Mouse (Mus musculus): ENCODE data around the gene Aprt.

- no peak for TF ChIP-seq GATA1 (IDR thresholded peaks at IDR 0.05; ENCODE audit: borderline replicate concordance, low read length)
- no peak for TF ChIP-seq FLI1 (IDR thresholded peaks at IDR 0.05; ENCODE audit: low read length)
Observed at GRCm38 (mm10) chr8:122596031-122596430, 19.3 kb upstream of the Aprt start.

Measured in megakaryocyte, embryonic 14.5 days (primary cell).